Mouse (Mus musculus) skeletal muscle tissue, adult 2 months (tissue): ENCODE results near the gene Rnf10.
"Not testable (repeated sequence)": the region's sequence is repeated elsewhere in the genome, so short reads cannot be mapped to it uniquely, and the experiment has no call there.

Experiments
- DNase-seq: peaks from one replicate; pipeline ENCODE4 v3.0.0-alpha.2; 2012; ENCODE audit warnings: low read depth, low spot score

Rnf10 gene

GRCm38 (mm10) chr5:115272812-115273548, at the start of gene Rnf10:
Gene Rnf10, minus strand, starts transcription at chr5:115272898.
- DNase-seq: peak; percentile 97

DNA sequence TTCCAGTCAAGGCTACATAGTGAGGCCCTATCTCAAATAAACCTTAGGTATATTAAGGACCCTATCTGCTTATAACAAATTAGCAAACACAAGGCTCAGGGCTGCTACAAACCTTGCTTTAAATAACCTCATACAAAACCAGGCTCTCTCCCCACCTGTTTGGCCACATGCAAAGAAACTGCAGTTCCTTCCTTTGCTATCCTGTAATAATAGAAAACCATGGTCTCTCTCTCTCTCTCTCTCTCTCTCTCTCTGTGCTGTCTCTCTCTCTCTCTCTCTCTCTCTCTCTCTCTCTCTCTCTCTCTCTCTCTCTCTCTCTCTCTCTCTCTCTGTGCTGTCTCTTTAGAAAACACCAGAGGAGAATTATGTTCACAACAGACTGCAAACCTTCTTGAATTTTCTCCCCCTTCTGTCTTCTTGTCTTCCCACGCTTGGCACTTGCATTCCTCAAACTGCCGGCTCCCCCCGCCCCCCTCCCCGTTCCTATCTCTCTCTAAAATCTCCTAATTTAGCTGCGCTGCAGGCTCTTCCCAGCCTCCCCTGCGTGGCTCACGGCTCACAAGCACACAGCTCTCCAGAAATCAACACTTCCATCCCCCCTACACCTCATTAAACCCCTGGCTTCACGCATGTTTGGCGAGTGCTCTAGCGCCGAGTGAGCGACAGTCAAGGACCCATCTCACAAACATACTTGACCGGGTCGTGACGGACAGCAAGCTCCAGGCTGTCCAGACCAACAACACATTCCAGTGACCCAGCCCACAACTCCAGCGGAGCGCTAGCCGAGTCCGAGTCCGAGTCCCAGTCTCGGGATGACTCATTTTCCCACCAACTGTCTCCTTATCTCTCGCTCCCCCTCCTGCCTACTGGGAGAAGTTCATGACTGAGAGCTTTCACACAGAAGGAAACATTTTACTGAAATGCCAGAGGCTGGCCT, 46.6 kb upstream of the Rnf10 start:
- peak; percentile 62 for DNase-seq

DNA sequence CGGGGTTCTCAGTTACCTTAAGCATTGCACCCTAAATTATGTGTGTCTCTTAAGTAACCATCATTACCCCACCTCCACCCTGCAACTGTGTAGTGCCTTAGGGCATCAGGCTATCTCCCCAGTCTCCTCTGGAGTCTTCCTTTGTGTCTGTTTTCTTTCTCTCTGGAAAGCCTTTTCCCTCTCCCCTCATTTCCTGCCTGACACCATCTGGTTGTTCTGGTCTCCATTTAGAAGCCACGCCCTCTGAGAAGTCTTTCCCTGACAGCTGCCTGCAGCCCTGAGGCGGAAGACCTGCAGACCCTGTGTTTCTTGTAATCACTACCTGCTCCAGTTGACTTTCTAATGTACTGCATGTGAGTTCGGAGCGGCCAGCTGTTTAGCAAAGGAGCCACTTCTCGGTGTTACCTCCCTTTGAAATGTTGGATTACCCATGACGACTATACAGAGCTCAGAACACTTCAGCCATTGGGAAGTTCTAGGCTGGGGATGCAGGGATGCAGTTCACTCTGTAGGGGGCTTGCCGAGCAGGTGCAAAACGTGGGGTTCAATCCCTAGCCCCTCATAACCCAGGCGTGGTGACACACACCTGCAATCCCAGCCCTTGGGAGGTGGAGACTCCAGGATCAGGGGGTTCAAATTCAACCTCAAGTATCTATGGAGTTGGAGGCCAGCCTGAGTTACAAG, 45.1 kb upstream of the Rnf10 start:
- DNase-seq: no peak

DNA sequence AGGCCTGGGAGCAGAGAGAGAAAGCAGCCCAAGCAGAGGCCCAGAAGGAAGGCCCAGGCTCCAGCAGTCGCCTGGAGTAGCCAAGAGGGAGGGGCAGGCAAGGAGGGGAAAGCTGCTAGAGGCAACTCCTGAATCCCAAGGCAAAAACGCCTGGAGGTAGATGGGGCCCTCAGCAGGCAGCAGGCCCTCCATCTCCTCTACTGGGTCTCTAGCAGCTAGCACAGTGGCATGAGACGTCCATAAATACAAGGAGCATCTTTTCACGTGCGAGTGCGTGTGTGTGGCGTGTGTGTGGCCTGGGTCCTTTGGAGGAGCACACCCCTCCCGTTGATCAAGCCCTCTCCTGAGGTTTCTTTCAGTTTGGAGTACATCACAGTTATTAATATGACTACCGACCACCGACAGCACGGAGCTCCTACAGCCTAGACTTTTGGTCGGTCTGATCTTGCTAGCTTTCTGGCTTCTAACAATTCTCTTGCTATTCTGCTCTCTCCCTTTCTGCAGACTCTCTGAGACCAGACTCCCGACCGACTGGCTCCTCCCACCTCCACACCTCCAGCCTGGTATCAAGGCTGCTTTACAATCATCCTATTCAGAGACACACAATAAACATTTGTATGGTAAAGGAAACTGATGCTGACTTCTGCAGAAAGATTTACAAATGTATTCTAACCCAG, 44.4 kb upstream of the Rnf10 start:
- no peak for DNase-seq

DNA sequence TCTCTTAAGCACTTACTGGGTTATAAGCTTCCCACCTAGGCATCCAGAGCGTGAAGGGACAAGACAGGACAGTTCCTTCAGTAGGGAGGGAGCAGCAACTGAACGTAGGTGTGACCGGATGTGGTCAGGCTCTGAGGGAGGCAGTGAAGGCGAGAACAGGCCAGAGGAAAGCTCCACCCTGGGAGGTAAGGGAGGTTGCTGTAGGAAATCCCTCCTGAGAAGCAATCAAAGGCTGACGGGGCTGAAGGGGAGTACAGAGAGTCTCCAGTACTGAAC, 40.9 kb upstream of the Rnf10 start:
- DNase-seq: no peak

DNA sequence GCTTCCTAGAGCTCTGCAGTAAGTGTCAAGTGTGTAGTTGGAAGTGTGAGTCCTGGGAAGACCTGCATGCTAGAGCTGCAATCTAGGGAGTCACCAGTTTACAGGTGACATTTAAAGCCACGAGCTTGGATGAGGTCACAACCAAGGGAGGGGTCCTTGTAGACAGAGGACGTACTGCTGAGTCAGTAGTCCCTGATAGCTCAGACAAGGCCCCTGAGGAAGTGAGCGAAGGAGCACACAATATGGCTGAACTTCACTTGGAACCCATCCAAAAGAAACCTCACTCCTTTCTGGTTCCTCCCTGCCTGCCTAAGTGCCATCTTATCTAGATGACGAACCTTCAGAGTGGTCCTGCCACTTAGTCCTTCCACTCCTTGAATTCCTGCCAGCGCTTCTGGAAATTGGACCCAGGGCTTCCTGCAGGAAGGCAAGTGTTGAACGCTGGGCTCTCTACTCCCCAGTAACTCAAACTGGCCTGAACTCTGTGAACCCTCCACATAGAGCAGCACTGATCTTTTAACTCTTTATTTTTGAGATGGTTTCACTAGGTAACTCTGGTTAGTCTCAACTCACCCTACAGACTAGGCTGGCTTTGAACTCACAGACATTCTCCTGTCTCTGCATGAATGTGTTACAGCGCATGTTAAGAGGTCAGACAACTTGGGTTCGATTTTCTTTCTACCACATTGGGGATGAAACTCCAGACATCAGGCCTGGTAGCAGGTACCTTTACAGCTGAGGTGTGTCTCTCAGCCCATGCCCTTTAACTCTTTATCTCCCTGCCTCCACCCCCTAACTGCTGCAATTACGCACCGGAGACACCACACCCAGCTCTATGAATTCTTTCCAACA, 40.3 kb upstream of the Rnf10 start:
- no peak for DNase-seq

DNA sequence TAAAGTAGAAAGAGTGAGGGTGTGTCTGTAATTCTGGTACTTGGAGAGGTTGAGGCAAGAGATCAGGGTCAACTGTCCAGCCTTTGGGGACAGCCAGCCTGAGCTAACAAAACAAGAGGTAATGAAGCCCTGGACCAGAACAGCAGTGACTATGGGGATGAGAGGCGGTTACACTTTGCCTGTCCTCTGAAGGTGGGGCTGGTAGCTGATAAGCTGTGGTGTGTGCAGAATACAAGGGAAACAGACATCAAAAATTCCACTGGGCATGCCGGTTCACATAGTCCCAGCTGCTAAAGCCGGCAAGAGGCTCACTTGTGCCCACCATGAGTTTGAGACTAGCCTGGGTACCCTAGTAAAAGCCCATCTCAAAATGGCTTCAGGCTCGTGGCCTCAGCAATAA, 39.7 kb upstream of the Rnf10 start:
- DNase-seq: no peak

DNA sequence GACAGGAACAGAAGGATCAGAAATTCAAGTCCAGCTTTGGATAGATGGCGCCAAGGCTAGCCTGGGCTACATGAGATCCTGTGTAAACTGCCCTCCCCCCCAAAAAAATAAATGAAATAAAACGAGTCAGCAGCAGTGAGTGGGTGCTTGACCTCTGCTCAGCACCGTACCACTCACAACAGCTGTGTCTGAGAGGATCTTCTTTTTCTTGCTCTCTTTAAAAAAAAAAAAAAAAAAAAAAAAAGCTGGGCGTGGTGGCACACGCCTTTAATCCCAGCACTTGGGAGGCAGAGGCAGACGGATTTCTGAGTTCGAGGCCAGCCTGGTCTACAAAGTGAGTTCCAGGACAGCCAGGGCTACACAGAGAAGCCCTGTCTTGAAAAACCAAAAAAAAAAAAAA, 29.5 kb upstream of the Rnf10 start:
- not testable (repeated sequence) for DNase-seq

DNA sequence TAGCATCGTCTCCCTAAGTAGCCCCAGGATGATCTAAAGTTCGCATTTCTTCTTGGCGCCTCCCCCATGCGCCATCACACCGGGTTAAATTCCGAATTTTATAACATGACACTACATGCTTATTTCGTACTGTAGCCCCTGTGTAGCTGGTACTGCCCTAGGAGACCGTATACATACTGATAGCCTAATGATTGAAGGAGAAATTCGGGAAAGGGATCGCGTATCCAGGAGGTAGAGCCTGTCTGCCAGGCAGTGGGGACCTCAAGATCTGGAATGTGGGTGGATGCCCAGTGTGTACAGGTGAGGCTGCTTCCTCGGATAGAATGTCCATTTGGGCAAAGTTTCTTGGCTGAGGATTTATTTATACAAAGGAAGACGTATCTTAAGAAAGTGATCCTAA, 28.9 kb upstream of the Rnf10 start:
- DNase-seq: no peak

DNA sequence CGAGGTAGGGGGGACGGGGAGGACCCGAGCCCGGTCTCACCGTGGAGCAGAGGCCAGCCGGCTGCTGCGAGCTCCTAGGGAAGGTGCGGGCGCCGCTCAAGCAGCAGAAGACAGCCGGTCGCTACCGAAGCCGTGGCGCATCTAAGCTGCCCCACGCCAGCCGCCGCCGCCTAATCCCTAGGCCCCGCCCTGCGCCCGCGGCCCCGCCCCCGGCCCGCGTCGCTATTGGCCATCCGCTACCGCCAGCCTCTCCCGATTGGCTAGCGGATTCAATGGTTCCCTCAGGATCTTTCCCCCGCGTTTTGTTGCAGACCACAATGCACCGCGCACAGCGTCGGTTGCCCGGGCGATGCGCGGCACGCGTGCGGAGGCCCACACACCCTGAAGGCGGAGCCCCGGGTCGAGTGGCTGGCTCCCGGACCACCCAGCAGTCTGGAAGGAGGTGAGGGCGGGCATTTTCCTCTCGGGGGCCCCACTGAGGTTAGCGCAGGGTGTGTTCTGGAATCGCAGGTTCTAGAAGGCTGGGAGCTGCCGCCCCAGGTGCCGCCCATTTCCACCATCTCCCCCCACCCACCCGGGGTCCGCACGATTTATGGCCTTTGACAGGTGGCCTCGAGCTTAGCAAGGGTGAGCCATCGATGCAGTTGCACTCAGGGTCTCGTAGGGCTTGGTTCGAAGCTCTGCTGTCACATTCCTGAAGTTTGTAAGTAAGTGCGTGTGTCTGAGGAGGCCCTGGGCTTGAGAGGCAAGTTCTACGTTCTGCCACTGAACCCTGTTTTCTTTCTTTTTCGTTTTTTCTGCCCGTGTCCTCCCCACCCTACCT, 28.3 kb upstream of the Rnf10 start, which contains the start of gene Dynll1:
Gene Dynll1 (minus strand): TSS at position 208 of the 823 bp plus-strand sequence.
- DNase-seq: peak; percentile 96

DNA sequence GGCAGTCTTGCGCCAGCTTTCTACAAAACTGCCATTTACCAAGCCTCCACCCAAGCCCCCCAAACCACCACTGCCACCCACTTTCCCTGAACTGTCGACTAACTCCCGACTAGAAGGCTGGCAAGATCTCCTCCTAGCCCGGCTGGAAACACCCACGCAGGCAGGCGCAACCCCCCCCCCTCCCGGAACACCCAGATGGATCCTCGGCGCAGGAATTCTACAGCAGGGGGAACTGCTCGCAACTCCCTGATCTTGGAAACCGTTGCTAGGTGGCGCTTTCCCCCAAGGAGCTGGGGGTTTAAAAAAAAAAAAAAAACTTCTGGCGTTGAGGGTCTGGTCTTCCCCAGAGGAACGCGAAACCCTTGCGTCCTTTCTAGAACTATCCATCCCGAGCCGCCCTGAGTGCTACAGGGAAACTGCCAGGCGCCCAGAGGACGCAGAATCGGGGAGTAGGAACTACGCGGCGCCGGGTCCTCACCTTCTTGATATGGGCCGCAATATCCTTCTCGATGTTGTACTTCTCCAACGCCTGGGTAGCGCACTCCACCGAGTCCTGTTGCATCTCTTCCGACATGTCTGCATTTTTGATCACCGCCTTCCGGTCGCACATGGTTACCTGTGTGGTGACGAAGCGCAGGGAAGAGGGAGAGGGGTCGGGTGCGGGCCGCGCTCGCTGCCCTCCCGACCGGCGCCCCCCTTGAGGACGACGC, 27.5 kb upstream of the Rnf10 start:
- peak; percentile 65 for DNase-seq

DNA sequence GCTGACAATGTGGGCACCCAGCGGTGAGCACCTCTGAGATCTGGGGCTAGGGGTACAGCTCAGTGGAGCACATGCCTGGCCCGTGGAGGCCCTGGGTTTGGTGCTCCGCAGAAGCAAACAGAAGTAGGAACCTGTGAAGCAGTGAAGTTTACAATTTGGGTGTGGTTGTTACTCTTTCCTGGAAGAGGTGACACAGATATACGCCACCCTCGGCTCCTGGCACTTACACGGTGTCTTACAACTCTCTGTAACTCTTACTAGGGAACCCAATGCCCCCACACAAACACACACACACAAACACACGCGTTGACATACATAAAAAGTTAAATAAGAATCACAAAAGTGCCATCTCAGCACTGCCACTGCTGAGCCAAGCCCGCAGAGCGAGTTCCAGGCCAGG, 23.6 kb upstream of the Rnf10 start:
- DNase-seq: no peak

DNA sequence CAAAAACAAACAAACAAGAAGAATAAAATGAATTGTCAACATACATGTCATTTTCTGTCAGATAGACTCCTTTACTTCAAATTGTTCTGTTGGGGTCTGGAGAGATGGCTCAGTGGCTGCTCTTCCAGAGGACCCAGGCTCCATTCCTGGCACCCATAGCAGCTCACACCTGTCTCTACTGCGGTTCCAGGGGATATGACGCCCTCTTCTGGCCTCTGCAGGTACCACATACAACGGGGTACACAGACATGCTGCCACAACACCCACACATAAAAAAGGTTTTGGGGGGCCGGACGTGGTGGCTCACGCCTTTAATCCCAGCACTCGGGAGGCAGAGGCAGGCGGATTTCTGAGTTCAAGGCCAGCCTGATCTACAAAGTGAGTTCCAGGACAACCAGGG, 21.5 kb upstream of the Rnf10 start:
- DNase-seq: no peak

GRCm38 (mm10) chr5:115284735-115285134, 12.0 kb upstream of the Rnf10 start:
- DNase-seq: no peak

GRCm38 (mm10) chr5:115280050-115280687, 7.5 kb upstream of the Rnf10 start:
- no peak for DNase-seq

DNA sequence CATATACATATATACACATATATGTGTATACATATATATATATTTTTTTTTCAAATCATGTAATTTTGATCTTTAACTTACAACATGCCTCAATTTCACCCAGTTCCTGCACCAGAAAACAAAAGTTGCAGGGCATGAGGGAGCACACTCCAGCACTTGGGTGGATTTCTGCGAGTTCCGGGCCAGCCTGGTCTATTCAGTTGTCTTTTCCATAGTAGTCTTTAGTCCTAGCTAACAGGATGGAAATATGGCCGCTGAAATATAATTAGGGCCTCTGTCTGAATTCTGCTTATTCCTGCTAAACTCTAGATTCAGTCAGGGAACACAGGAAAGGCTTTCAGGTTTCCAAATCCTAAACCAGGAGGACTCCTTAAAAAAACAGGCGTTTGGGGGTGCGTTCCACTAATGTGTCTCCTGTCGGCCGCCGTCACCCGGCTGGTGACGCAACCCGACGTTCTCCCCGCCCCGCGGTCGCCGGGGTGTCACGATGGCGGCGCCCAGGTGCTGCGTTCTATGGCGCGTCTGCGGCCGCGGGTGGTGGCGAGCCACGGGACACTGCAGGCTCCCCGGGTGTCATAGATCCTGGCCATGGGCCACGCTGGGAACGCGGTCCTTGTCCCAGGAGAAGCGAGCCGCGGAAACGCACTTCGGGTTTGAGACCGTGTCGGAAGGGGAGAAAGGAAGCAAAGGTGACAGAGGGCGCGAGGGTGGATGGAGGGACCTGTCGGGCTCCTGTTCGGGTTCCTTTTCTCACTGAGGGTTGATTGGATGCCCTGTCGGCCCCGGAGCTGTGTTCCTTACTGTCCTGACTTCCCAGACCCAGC, 6.7 kb upstream of the Rnf10 start, which contains the start of gene Coq5:
Gene Coq5 (plus strand): TSS at position 441 of the 824 bp plus-strand sequence.
- peak; percentile 71 for DNase-seq

- DNase-seq: no peak
Observed at GRCm38 (mm10) chr5:115278785-115279184, 6.1 kb upstream of the Rnf10 start.

DNA sequence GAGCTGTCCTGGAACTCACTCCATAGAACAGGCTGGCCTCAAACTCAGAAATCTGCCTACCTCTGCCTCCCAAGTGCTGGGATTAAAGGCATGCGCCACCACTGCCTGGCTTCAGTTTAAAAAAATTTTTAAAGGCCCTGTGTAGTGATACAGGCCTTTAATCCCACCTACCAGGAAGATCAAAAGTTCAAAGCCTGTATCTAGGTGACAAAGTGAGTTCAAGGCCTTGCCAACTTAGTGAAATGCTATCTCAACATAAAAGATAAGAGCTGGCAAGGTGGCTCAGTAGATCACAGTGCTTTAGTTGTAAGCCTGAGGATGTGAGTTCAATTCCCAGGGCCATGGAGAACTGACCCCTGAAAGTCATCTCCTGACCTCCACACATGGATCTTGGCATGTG, 5.4 kb upstream of the Rnf10 start:
- DNase-seq: no peak
